Mouse (Mus musculus) embryo, embryonic 11 days (tissue): Measurements from ENCODE around the gene Sgms1.
"Not testable (repeated sequence)": the region's sequence is repeated elsewhere in the genome, so short reads cannot be mapped to it uniquely, and the experiment has no call there.

ENCODE experiments used
- DNase-seq: peaks from one replicate; pipeline ENCODE4 v3.0.0-alpha.2; 2015

The Sgms1 gene

DNA sequence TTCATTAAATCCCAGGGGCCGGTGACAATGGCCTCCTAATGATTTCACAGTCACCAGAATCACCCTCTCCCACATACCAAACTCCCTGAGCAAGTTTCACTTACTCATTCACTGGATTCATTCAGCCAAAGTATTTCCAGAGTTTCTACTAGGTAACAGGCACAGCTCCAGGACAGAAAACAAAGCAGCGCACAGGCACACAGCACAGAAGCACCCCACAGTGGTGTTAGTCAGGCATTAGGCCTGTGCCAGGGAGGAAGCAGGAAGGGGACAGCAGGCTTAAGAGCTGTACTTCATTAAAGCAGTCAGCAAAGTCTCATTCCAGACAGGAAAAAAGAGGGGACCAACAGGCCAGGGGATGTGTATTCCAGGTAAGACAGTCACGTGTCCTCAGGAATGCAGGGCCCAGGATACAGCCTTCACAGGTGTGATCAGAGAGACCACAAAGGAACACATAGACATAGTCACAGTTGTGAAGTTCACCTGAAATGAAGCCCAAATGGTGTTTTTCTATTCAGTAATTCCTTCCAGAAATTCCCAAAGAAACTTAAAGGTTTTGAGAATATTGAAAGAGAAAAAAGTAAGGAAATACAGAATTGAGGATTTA is 67.0 kb downstream of the Sgms1 start:
- DNase-seq = peak; percentile 42

DNA sequence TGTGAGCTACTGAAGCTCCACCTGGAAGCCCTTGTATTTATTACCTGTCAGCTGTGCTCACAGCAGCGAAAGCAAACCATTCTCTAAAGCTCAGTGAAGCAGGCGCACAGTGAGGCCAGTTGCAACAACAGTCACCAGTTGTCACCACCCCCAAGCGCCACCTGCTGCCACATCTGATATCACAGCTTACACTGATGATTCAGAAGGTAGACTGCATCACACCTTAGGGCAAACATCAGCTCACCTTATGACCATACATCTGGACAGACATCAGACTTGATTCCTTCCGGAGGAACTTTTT is 69.2 kb downstream of the Sgms1 start:
- peak; percentile 55 for DNase-seq

DNA sequence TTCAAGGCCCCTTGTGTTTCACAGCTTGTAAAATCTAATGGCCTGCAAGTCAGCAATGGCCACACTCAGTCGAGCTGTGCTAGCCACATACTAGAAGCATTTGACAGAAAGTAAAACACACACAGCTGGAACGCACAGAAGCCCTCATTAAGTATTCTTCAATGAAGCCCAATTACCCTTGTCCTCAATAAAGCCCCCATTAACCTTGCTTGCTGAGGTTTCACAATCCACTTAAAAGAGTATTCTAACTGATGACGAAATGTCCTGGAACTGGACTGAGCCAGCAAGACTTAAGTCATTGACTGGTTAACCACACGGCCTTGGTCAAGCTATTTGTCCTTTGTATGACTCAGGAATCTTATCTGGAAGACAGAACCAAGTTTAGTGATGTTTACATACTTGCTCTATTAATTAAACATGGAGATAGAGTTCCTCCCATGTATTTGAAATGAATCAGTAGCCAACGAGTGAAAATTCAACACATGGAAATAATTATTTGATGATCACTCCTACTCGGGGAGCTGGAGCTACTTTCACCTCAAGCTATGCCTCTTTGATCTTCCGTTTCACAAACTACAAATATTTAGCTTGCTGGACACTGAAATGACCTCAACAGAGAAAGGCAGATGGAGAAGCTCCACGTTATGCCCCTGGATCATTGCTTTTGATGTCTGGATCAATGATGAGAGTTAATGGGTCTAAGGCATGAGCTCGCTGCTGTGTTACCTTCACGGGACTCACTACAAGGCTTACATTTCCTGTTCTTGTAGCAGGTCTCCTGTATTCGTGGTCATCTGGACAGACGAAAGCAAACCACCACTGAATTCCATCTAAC is 69.8 kb downstream of the Sgms1 start:
- DNase-seq = peak; percentile 46

DNA sequence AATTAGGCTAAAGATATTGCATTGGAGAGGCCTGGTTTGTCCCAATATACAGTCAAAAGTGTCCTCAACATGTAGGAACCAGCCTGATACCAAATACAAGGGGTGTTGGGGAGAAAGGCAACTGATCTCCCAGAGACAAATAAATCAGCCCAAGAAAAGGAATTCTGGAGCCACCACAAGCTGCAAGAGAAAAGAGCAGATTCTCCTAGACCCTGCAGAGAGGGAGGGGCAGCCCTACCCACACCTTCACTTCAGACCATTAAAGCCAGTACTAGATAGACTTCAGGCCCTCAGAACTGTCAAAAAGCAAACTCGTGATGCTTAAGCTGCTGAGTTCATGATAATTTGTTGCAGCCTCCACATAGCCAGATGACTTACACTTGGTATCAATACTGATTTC is 70.5 kb downstream of the Sgms1 start:
- no peak for DNase-seq

DNA sequence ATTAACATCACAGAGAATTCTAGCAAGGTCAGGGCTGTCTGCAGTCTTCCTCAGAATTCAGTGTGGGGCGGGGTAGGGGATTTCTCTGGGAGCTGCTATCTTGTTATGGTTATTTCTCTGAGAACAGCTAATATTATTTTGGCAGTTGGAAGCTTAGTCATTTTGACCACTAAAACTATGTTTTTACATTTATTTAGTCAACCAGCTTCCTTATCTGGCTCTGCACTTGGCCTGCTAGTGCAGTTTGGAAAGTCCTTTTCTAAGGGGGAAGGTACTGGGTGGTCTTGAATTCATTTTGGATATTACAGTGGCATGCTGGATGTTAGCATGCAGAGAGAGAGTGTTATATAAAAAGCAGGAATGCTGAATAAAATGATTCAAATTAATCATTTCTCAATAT is 72.2 kb downstream of the Sgms1 start:
- not testable (repeated sequence) for DNase-seq

DNA sequence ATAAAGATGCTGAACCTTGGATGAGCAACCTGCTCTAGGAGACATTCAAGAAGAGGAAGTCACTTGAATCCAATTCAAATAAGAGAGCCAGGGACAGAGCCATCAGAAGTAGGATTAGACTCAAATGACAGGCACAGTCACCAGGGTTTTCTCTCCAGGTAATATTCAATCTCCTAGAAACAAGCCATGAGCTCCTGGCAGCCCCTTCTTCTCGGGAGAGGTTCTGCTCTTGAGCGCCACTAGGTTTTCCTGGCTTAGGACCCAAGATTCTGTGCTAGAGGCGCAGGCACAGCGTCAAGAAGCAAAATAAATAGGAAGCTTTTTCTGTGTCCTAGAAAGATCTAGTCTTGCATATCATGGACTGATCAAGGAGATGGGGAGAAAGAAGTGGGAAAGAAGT is 76.2 kb downstream of the Sgms1 start:
- DNase-seq = no peak

DNA sequence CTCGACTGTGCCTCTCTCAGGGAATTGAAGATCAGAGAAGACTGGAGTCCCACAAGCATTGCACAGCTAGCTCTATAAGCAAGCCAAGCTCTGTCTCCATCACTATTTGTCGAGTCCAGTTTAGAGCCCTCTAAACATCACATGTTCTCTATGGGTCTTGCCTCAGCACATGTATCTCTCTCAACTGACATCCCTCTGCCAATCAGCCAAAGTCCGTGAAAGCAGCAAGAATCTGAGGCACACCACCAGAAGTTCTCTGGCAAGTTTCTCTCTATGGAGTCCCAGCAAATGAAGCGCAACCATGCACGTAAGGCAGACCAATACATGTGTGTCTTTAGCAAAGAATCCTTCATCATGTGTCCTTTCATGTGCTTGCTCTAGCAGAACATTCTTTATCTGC is 77.8 kb downstream of the Sgms1 start:
- DNase-seq = no peak

DNA sequence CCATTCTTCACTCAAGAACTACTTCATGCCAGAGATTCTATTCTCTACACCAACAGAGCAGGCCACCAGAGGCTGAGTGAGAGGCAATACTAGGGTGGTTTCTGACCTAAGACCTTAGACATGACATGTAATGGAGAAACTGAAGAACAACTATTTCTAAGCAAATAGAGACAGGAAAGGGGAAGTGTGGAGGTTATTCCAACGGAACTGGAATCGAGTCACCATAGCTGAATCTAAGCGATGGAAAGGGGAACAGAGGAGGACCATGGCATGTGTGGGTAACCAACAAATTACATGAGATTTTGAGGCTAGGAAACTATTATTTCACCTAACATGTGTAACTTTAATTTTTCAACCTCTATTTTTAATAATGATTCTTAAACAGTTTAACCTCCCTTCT is 78.5 kb downstream of the Sgms1 start:
- DNase-seq = no peak

DNA sequence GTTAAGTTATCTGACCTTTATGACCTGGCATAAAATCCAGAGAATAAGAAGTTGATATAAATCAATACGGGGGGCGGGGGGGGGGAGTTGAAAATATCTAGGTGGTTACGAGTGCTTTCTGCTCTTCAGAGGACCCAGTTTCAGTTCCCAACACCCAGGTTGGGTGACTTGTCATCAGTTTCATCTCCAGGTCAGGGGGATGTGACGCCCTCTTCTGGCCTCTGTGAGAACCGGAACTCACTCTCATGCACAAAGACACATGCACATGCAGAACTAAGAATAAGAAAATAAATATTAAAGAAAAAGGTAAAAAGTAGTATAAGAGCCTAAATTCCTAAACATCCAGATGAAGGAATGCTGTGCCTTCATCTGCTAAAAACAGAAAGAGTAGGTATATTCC is 79.0 kb downstream of the Sgms1 start:
- DNase-seq = no peak

DNA sequence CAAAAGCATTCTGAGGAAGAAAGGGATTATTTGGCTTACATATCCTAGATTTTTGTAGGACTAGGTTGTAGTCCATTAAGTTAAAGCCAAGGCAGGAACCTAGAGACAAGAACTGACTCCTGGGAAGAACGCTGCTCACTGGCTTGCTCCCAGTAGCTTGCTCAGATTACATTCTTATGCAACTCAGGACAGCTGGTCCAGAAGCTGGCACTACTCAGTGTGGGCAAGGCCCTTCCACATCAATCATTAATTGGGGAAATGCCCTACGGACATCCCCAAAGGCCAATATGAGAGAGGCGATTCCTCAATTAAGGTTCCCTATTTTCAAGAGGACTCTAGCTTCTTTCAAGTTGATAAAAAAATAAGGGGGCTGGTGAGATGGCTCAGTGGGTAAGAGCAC is 80.2 kb downstream of the Sgms1 start:
- DNase-seq = no peak

DNA sequence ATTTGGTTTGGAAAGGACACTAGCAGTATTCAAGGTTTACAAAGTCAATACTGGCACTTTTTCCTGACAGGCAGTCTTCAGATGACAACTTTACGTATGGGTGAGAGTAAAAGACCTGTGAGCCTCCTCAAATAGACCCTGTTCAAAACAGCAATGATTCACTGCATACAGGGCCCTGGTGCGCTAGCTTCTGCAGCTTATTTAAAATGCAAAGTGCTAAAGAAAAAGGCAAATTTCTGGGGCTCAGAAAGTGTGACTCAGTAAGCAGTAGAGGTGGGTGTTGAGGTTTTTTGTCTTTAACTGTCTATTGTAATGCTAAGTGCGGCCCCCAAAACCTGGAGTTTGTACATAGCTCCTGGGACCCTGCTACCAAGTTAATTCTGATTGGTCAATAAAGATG is 81.2 kb downstream of the Sgms1 start:
- no peak for DNase-seq

DNA sequence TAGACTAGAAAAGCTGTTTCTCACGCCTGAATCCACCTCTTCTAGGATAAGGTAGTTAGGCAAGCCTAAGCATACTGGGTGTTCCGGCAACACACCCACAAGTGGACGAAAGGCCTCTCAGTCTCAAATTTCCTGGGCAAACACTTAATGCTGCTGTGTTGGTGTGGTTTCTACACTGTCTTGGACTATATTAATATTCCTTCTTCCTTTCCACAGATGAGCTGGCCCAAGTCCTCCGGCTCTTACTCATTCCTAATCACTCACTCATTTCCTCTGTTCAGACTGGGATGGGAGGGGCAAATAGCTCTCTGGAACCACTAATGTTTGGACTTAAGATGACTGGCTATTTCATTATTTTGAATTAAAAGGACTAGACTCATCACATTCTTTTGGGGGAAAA is 84.6 kb downstream of the Sgms1 start:
- no peak for DNase-seq

DNA sequence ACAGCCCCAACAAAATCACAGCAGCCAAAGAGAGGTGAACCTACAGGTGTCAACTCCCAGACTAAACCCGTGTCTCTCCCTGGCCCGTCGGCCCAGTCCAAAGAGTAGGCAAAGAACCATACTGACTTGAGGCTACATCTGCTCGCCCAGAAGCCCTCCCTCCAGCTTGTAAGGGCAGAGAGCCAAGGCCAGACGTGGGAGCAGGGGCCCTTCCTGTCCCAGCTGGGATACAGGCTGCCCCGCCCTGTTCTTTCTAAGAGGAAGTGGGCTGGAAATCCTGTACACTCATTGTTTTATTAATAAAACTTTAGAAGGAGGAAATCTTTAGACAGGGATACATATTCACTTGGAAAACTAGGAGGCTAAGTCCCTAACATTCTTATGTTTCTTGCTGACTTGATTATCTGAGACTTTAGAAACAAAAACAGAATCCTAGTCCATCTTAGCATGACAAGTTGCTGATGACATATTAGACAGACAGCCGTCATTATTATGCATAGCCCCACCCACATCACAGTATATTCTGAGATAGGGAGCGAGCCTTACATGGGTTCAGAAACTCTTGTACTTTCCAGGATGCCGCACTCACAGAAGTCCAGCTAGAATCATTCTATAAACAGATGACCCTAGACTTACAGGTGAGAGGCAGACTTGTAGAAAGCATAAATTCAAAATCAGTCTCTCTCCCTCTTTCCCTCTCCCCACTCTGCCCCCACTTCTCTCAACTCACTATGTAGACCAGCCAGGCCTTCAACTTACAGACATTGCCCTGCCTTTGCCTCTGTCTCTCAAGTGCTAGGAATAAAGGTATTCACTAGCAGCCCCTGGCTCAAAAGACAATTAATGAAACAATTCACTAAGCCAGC is 85.3 kb downstream of the Sgms1 start:
- no peak for DNase-seq

DNA sequence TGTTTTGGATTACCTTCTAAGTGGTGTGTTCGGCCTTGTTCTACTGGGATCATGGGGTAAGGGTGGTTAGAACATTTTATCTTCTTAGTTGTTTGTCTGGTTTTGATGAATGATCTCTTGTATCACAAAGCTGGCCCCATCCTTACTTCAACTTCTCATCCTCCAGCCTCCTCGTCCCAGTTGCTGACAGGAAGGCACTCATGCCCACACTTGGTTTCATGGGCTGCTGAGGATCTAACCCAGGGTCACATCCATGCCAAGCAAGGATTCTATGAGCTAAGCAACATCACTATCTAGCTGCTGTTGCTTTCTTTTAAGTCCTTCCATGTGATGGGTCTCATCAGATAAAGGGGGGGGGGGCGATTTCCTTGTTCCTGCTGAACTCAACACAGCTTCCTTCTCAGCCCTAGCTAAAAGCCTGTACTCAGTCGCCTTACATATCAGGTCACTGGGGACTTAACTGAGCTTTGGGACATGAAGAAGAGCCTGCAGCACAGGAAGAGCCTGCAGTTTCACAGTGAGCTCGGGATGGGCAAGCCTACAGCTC is 86.6 kb downstream of the Sgms1 start:
- DNase-seq = no peak

DNA sequence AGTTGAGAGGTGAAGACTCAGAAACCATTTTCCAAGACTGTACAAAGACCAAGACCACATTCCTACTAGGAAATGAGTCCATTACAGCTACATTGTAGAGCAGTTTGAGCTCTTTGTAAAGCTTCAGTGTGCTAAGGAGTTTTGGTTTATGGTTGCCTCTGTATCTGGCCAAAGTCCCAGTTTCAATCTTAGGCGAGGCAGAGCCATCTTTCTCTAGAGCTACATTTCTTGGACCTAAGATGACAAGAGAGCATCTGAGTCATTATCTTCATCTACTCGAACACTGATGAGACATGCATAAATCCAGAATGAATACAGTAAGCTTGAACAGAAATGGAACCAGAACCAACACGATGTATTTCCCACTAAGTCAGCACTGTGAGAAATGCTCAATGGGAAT is 87.9 kb downstream of the Sgms1 start:
- DNase-seq = no peak

DNA sequence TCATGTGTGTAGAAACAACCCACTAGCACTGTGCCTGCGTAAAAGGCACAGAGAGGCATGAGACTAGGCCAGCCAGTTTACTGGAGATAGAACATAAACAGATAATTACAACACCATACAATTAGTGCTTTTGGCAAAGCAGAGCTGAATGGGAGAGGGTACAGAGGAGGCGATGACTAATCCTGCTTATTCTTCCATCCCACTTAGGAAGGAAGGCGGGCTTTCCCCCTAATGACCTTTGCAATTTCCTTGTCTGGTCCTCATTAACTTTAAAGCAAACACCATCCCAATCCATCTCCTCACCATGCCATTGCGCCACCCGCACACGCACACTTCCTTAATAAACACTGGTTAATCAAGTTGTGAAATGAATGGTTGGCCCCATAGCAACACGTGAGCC is 91.3 kb downstream of the Sgms1 start:
- no peak for DNase-seq

DNA sequence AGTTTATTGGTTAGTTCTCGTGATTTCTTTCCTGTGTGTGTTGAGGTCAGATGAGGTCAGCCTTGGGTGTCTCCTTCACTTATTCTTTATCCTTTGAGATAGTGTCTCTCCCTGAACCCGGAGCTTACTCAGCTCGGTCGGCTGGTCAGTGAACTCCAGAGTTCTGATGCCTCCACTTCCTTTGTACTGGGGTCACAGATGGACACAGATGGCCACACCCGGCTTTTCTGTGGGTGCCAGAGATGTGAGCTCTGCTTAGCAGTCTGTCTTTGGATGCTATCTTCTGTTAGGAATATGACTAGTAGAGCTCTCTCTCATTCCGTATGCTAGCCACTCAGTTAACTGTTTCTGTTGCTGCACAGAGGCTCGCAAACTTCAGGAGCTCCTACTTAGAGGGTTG is 92.7 kb downstream of the Sgms1 start:
- DNase-seq = no peak

DNA sequence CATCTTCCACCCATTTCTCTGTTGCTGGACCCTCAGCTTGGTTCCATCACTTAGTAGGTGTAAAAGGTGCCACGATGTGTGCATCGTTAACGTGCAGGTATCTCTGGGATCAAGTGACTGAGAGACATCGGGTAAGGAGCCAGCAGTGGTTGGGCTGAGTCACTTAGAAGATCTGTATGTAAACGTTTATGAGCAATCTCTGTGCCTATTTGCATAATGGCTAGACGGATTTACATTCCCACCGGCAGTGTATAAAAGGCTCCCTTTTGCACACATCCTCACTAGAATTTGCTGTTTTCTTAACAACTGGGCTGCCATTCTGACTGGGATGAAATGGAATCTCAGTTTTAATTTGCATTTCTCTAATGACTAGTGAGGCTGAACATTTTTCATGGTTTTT is 93.9 kb downstream of the Sgms1 start:
- DNase-seq = no peak

DNA sequence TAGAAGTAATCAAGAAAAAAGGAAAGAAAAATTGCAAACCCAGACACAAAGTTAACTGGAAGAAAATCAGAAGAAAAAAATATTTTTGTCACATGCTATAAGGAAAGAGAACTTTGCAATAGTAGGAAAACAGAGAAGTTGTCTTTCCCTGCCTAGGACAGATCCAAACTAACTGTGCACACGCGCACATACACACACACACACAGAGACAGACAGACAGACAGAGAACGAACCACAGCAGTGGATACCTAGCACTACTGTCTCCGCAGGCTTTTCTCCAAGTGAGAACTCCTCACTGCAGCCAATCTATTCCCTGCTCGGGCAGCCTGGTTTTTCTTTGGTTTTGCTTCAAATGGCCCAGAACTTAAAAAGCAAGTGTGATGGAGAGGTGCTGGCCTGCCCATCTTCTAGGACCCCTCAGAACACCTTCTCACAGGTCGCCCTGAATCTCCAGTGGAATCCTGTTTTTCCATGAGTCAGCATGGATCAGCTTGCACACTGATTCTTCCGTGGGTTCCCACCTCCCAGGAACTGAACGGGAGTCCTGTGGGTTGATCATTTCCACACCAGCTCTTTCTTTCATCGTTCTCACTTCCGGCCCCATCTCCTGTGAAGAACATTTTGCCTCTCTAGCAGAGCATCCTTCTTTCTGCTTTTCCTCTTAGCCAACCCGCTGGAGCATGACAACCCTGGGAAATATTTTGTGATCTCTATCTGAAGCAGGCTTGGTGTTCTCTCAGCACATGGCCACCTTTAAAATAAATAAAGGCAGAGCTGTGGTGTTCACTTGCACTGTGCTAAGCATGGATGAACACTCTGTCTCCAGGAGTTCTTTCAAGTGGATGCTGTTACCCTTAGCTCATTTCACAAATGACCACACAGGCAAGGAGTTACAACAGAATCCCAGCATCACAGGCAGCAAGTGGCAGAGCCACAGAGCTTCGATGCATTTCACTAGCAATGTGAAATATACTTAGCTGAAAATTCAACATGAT is 96.4 kb downstream of the Sgms1 start:
- DNase-seq = no peak

DNA sequence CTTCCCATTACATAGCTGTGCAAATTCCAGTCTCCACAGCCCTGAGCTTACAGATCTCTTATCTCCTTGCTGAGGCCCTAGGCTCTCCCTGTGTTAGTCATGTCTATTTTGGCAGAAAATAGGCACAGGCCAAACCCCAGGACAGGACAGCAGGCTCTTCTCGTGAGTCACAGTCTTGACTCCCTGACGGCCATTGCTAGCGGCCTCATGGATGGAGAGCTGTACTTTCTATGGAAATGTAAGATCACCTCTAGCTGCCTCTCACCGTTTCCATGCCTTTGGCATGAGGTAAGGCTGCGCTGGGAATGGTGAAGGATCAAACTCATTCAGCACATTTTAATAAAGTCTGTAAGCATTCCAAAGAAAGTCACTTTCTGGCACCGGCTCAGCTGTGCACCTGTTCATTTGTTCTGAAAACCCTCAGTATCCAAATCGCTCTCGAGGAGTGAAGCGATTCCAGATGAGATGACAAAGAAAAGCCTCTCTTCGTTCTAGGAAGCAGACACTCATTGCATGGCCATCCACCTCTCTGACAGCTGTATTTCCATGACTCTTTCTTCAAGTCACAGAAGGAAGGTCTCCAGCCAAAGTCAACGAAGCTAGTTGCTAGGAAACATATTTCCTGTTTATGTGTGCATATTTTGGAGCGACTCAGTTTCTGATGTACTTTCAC is 97.3 kb downstream of the Sgms1 start:
- DNase-seq = no peak

DNA sequence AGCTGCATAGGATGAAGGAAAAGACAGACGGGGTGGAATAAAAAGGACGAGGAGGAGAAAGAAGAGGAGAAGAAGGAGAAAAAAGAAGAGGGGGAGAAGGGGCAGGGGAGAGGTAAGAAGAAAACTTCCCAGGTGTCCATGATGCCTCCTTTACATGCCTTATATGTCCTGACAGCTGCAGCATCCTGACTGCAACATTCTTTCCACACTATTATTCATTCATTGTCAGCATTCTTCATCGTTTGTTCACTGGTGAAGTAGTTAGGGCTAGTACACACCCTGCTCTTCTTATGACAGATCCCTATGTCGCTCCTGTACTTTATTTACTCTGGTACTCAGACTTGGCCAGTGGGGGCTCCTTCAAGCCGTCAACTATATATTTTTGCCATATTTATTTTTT is 98.4 kb downstream of the Sgms1 start:
- DNase-seq = no peak

DNA sequence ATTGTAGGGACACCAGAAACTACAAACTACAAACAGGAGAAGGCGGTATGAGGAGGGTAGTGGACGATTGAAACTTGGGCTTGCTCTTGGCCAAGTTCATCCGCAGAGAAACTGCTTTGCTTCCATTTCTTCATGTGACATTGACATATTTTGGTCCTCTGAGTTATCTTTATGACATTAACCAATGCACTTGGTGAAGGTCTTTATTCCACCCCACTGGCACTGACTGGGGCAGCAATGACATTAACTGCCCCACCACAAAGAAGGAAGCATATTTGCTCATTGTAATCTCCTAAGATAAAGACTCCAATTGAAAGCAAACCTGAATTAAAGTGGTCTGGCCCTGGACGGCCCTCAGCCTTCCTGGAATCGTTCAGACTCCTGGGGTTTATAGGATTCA is 100.6 kb downstream of the Sgms1 start:
- no peak for DNase-seq
